Mouse (Mus musculus) layer of hippocampus, postnatal 14 days (tissue): ENCODE measurements around the gene Cacna2d4. TPM values are rescaled to one million over a fixed set of nuclear protein-coding genes. Genes with fewer than 3 reads are reported as not detected.
"Not testable (repeated sequence)": the region's sequence is repeated elsewhere in the genome, so short reads cannot be mapped to it uniquely, and the experiment has no call there.

Experiments used
- DNase-seq, 2 experiments: peaks; one replicate each; pipeline ENCODE4 v3.0.0; 2021 to 2022; ENCODE audit warnings: low spot score in 2 of 2, mixed read lengths in 1 of 2
- long read RNA-seq, 2 experiments: library from polyadenylated mRNA; stranded (forward); transcript quantifications; one replicate each; pipeline ENCODE4 v2.0.0; 2021
- total RNA-seq, 2 experiments: library from RNA; stranded (reverse); gene quantifications; 2 replicates each; pipeline ENCODE4 v1.2.3; 2021

The Cacna2d4 gene
- 1 to 10 TPM in 1 of 2 experiments, under 1 TPM in 1; 0.90 to 1.5 TPM for total RNA-seq
- long read RNA-seq, experiment 1, partial matches to known transcripts: 1 of 2 reads
- long read RNA-seq, experiment 1, other reads (novel, unspliced or antisense): 1 of 2 reads
- long read RNA-seq, experiment 2, partial matches to known transcripts: 0 of 3 reads
- long read RNA-seq, experiment 2, other reads (novel, unspliced or antisense): 3 of 3 reads

DNA sequence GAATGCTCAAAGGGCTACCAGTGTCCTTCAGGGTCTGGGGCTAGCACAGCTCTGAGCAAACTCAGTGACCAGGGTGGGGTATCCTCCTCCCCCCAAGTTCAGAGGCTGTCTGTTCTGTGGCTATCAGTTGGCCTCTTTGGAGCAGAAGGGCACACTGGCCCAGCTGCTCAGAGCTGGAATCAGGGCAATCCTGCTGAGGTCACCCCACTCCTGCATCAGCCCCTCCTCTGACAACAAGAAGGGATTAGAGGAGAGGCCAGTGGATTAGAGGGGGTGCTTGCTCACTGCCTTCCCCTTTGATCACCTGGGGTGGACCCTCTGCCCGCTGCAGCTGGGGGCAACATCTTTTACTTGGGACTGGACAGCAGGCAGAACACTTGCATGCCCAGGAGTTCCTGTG, at the start of gene Cacna2d4:
Gene Cacna2d4 (plus strand): TSS at position 286 of the 400 bp plus-strand sequence.
- no peak for DNase-seq

DNA sequence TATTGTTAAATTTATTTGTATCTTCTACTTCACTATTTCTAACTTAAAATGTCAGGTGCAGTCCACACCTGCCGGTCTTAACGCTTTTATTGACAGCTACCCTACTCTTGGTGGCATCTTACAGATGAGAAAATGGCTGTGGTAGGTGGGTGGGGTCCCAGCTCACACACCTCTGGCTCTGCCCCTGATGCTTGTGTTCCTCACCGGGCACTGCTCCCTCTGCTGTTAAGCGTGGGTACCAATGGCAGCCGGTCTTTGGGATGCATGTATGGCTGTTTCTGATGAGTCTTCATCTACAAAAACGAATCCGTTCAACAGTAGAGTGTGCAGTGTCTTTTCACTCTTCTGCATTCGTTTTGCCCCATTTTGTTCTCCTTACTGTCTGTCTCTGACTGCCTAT, 49.7 kb upstream of the Cacna2d4 start:
- DNase-seq: no peak

DNA sequence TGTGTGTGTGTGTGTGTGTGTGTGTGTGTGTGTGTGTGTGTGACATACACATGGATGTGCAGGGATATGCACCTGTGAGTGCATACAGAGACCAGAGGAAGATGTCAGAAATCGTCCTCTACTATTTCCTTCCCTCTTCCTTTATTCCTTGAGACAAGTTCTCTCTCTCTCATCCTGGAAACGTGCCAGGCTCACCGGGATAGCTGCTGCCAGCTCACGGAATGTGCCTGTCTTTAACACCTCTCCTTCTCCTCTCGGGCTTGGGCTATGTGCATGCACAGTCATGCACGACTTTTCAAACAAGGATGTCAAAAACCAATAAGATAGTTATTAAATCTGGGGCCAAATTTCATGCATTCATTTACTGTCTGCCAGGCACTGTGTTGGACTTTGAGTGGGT, 48.7 kb upstream of the Cacna2d4 start:
- DNase-seq: no peak

DNA sequence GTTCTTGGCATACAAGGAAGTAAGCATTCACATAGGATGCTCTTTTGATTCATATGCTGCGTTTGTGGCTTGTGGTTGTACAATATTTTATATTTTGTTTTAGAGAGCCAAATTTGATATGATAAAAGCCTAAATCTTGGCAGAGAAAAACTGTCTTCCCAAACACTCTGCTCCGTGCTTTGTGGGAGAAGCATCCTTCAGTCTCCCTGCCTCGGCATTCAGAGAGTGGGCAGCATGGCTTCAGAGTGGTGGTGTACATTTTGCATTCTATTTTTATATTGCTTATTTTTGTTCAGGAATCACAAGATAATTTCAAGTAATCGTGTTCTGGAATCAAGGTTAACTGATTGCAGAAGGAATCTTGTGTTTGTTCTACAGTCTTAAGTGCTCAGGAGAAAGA, 44.8 kb upstream of the Cacna2d4 start:
- no peak for DNase-seq

DNA sequence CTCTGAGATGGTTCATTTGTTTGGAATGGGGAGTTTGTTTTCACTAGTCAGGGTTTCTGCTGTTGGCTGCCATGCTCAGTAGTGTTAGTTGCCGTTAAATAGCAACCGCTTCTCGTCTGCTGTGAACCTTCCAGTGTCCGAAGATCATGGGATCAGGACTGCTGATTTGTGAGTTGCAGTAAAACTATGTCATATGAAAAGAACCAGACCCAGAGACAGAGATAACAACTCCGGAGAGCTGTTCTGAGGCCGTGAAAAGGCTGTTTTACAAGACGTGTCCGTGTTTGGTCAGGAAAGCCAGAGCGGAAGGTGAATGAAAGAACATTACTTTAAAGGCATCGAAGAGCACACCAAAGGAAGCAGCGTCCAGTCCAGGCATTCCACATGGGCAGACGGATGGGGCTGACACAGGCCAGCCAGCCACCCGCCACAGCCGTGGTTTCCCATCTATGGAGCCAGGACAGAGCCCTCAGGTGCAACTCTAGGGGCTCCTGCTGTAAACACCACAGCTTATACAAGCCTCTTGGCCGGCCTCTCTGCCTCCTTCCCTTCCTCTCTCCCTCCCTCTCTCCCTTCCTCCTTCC, 42.7 kb upstream of the Cacna2d4 start:
- DNase-seq: no peak

DNA sequence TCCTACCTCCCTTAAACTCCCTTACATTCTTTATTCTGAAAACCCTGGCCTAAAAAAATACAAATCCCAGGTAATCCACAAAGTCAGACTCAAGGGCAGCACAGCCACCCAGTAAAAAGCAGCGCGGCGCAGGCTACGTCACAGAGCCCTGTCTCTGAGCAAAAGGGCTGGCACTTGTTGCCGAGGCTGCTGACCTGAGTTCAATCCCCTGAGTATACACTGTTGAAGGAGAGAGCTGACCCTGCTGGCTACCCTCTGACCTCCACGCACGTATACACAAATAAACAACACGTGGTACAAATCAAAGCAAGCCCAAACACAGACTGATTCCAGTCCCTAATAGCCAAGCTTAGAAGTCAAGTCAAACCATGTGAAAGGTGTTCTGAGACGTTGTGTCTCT, 42.2 kb upstream of the Cacna2d4 start:
- no peak for DNase-seq

DNA sequence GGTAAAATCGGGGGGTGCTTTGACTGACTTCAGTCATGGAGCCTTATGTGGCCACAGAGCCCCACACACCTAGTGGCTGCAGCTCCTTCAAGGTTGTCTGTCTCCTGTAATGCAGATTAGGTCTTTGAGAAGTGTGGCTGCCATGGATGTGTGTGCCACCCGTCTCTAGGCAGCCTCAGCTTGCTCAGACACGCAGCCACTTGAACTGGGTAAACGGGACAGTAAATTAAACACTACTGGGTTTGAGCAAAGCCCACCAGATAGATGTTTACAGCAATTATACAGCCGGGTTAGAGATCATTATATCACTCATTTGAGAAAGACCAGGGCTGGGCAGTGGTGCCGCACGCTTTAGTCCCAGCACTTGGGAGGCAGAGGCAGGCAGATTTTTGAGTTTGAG, 41.7 kb upstream of the Cacna2d4 start:
- DNase-seq: no peak

DNA sequence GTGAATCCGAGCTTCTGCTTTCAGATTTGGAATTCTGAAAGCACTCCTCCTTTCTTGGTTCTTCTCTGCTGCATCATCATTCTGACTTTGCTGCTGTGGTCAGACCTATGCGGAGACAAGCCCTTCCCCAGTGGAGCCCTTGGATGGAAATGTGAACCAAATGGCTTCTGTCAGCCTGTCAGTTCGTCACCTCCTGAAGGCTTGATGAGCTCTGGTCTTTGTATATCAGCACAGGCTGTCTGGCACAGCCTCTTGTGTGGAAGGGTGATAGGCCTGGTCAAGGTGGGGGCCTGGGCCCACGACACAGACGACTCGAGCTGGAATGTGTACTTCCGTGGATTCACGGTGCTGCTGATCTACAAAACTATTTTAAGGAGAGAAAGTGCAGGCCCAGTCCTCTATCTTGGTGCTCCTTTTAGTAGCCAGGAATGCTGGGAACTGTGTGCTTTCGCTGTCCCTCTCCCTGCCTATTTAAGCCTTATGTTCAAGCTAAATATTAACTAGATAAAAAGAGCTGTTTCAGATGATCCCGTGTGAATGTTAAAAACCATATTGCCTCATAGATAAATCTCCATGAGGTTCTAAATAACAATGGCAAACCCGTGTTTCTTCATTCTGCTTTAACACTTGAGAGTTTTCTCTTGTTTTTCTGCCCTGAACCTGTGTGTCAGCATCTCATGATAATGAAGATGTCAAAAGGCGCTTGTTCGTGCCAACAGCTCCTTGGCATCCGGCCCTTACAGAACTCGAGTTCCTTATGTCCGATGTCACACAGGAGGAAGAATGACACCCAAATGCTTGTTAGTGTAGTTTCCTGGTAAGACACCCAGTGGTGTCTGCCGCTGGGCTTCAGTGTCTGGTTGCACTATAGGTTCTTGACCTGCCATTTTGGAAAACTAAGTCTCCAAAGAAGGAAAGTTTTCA, 39.7 kb upstream of the Cacna2d4 start, which contains the start of gene Cacna1c:
Gene Cacna1c (minus strand): TSS at position 37 of the 924 bp plus-strand sequence.
- DNase-seq: no peak

DNA sequence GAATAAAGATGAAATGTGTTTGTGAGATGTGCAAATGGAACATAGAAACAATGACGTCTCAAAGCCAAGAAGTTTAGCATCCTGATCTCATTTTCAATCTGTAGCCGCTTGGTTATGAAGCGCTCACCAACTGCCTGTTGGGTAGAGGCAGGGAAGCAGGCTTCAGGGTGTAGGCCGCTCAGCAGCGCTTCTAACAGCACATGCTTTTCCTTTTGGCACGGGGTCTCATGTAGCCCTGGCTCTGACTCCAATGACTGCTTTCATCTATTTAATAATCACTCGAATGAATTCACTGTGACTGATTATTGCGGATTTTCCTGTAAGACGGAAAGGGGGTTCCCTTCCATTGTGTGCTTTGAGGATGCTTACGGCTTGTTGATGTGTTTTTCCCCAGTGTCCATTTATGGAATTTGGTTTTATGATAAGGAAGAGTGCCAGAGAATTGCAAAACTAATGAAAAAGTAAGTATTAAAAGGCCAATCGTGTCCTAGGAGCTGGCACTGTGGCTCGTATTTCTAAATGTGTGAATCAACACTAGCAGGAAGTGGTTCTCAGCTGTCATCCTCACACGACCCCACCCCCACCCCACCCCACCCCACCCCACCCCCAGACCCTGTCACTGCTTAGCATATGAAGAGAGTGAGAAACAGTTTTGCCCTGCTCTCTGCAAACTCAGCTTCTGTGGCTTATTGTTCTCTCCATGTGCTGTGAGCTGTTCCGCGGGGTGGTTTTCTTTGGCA, 37.6 kb upstream of the Cacna2d4 start:
- DNase-seq: peak; percentile 47 to 75

DNA sequence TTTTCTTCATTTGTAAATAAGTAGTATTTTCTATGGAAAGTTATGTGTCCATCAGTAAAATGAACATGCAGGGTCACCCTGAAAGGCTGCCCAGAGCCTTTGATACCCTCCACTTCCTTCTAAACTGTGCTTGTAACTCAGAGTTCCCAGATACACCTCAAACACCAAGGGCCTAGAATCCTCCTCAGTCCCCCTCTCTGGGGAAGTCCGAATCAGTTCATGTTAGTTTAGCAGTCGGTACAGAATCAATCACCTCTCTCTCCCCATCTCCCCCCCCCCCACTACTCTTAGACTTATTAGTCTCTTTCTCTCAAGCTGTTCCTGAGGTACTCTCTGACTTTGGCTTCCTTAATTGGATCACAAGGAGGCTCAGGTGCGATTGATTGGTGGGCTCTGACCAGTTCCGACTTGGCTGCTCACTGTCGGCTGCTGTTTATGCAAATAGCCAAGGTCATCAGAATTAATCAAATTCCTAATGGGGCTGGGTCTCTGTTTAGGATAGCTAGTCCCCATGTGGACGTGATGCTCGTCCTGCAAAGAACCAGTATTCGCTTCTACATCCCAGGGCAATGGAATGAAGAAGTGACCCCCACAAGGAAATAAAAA, 36.9 kb upstream of the Cacna2d4 start:
- DNase-seq: no peak

DNA sequence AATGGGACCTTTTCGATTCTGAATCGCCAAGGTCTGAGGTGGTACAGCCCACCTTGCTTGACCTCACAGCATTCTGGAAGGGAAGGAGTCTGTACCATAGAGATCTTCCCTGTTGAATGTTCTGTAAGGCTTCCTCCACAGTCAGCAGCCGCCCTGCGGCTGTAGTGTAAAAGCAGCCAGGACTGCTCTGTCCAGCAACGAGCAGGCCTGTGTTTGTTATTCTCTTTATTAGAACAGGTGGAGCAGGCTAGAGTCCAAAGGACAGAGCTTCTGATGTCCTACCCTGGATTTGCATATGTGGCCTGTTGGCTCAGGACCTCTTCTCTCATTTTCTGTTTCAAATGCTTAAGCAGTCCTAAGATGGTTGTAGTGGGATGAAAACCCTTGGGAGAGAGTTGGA, 36.0 kb upstream of the Cacna2d4 start:
- DNase-seq: no peak

DNA sequence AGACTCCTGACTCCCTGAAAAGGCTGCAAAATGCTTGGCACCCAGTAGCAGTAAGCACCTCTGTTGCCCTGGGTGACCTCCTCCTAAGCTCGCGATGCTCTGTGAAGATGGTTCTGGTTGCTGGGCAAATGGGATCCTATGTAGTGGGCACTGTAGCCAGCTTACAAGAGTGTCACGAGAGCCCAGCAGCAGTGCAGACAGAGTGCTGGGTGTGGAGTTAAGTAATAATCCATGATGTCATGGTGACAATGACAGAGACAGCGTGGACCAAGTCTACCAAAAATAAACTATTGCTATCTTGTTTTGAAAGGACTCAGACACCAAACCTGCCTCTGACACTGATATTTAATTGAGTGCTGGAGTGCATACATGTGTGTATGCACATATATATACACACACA, 34.8 kb upstream of the Cacna2d4 start:
- DNase-seq: no peak

DNA sequence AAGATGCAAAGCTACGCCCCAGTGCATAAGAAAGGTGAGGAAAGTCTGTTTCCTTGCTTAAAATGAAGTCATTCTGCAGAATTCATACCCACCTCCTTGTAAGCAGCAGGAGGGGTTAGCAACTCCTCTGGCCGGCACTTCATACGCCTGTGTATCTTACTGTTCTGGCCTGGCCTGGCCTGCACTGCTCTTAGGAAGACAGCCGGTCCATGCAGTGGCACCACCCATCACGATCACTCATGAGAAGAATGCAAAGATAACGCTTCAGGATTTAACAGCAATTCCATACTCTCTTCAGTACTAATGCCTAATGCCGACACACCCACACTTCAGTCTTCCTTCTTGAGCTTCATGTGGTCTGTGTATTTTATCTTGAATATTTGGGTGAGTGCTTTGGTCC, 32.0 kb upstream of the Cacna2d4 start:
- no peak for DNase-seq

DNA sequence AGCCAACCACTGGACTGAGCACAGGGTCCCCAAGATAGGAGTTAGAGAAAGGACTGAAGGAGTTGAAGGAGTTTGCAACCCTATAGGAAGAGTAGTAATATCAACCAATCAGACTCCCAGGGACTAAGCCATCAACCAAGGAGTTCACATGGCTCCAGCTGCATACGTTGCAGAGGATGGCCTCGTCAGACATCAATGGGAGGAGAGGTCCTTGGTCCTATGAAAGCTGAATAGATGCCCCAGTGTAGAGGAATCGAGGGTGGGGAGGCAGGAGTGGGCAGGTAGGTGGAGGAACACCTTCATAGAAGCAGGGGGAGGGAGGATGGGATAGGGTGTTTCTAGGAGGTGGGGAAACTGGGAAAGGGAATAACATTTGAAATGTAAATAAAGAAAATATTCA, 31.4 kb upstream of the Cacna2d4 start:
- DNase-seq: no peak

DNA sequence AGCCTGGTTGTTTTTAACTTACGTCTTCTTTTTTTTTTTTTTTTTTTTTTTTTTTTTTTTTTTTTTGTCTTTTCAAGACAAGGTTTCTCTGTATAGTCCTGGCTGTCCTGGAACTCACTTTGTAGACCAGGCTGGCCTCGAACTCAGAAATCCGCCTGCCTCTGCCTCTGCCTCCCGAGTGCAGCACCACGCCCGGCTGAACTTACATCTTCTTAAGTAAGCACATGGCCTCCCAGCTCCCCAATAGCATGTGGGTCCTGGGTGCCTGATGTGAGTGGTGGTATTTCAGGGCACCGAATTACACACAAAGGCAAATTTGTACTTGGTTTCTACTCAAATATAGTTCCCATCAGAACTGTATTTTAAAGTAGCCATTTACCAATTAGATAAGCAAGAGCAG, 30.3 kb upstream of the Cacna2d4 start:
- DNase-seq: not testable (repeated sequence)

DNA sequence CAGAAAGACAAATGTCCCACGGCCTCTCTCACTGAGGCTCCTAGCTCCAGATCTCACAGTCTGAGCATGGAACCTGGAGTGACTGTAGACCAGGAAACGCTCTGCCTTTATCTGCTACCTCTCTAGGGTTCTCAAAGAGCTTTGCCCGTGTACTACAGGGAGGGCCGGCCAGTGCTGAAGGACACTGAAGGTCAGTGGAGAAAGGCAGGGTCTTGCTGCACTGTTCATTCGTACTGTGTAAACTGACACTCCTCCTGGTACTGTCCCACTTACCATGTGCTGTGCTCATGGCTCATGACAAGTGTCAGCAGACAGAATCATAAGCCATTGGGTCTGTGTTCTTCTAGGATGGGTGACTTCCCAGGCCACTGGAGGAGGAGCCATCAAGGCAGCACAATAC, 23.0 kb upstream of the Cacna2d4 start:
- DNase-seq: no peak

DNA sequence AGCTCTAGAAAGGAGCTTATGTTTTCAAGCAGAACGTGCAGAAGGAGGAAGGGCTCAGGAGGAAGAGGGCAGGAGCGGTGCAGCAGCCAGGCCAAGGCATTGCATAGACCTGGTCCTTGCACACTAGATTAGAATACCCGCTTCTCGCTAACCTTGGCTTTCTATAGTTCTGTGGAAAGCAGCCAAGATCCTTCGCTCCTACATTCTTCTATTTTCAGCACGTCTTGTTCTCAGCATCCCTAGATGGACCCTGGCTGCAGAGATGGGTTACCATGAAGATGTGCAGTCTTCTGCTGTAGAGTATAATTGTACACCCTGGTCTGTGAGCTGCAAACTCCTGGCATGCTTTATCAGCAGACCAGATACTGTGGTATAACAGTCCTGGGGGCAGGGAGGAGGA, 22.1 kb upstream of the Cacna2d4 start:
- DNase-seq: no peak

DNA sequence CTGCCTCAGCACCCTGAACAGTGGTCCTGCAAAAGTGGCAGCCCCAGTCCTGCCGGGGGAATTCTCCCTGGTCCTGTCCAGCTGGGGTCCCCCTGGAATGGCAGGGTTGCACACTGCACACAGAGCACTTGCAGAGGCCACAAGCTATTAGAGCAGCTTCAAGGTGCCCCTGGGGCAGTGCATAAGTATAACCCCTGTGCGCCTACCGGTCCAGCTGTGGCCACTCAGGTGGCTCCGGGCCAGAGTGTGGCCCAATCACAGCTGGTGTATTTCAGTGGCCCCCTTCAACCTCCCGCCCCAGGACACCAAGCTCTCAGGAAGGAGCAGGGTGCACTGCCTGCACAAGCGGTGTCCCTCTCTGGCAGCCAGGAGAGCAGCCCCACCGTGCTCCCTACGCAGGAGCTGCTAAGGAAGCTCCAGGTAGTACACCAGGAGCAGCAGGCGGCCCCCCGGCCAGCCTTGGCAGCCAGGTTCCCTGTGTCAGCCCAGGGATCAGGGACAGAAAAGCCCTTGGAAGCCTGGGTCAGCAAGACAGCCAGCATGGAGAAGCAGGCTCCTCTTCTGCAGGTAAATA, 21.2 kb upstream of the Cacna2d4 start:
- no peak for DNase-seq

DNA sequence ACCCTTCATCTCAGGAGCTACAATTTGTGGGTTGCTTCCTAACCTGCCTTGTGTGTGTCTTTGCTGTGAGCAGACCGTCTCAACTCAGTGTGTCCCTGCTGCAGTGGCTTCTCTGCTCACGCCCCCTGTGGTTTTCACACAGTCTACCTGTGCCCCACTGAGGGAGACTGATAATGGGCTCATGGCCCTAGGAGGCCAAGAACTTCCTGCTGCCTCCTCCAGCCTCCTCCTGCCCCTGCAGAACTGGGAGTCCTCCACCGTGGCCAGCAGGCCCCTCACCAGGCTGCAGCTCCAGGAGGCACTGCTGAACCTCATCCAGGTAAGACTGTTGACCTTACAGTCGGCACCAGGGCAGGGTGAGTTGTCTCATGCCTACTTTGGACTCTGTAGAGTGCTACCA, 18.7 kb upstream of the Cacna2d4 start:
- DNase-seq: no peak

DNA sequence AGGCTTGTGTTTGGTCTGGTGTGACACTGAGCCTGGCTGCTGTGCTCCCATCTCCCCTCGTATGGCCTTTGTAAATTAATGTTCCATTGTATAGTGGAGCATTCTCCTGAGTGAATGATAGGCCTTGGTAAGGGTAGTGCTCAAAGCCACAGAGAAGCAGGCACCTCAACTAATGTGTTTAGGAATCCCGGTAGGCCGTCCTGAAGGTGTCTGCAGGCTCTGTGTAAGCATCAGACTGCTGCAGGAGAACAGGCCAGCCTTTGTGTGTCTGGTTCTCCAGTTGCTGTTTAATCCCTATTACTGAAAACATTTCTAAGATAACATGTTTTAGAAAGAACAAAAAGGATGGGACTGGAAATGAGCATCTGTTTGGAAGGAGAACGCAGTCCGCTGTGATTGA, 17.7 kb upstream of the Cacna2d4 start:
- DNase-seq: no peak
